Mouse (Mus musculus) heart, adult 2 months (tissue): Measurements from ENCODE around the gene Plpp4. TPM values are rescaled to one million over a fixed set of nuclear protein-coding genes. Genes with fewer than 3 reads are reported as not detected.

ENCODE experiments used
- DNase-seq, 2 experiments: peaks; one replicate each; pipeline ENCODE4 v3.0.0; 2021
- H3K27ac ChIP-seq: fragments of 200-600 bp; 2 replicates; pipeline ENCODE4 v1.8.1; 2022
- H3K27me3 ChIP-seq: fragments of 200-500 bp; 2 replicates; pipeline ENCODE4 v1.6.1; 2012; ENCODE audit warnings: mild to moderate bottlenecking, low read length, inconsistent platforms, mixed read lengths; ENCODE audit not compliant: control insufficient read depth, insufficient read depth
- H3K36me3 ChIP-seq: fragments of 200-500 bp; 2 replicates; pipeline ENCODE4 v1.6.1; 2012; ENCODE audit warnings: low read length, inconsistent platforms; ENCODE audit not compliant: control insufficient read depth, insufficient read depth
- H3K4me1 ChIP-seq: fragments of 200-500 bp; 2 replicates; pipeline ENCODE4 v1.6.1; 2011; ENCODE audit warnings: low read length; ENCODE audit not compliant: control insufficient read depth, insufficient read depth
- H3K4me3 ChIP-seq: fragments of 200-600 bp; 2 replicates; pipeline ENCODE4 v1.8.1; 2022
- H3K79me2 ChIP-seq: fragments of 200-500 bp; replicated peaks from 2 replicates; pipeline ENCODE4 v1.6.1; 2012; ENCODE audit warnings: mild to moderate bottlenecking, inconsistent platforms, low read length, moderate library complexity, mixed read lengths; ENCODE audit not compliant: control insufficient read depth, insufficient read depth
- H3K9ac ChIP-seq: fragments of 200-500 bp; 2 replicates; pipeline ENCODE4 v1.6.1; 2012; ENCODE audit warnings: low read depth, mild to moderate bottlenecking, control low read depth, inconsistent platforms, low read length, mixed read lengths
- CTCF ChIP-seq: fragments of 200-600 bp; IDR thresholded peaks from 2 replicates; pipeline ENCODE4 v1.8.1; 2022; ENCODE audit warnings: antibody characterized with exemption, mild to moderate bottlenecking, moderate library complexity
- EP300 ChIP-seq: fragments of 200-500 bp; IDR thresholded peaks from 2 replicates; pipeline ENCODE4 v1.6.1; 2011; ENCODE audit warnings: low read depth, low read length, control low read depth; ENCODE audit not compliant: insufficient read depth
- POLR2A ChIP-seq: fragments of 200-500 bp; IDR thresholded peaks from 2 replicates; pipeline ENCODE4 v1.6.1; 2011; ENCODE audit warnings: mild to moderate bottlenecking, low read depth, low read length, control low read depth; ENCODE audit not compliant: insufficient read depth
- WGBS: fragments of 180-500 bp; shearing (Covaris S2); methylation state at CpG from one replicate; pipeline ENCODE4 v1.1.7; 2018; 5-methylcytosine and 5-hydroxymethylcytosine counted together
- intact Hi-C: fragments of 180-260 bp; cut with DNase I; formaldehyde crosslinking; loops from one replicate; pipeline ENCODE4 v1.15.1; 2025
- polyA plus RNA-seq: library from polyadenylated mRNA; depleted of rRNA; stranded (reverse); fragments of >200 nt; gene quantifications from 2 replicates; pipeline ENCODE4 v1.2.3, GENCODE M21; 2012
- total RNA-seq, 2 experiments: library from RNA; stranded (reverse); gene quantifications; 2 replicates each; pipeline ENCODE4 v1.2.3; 2021

Plpp4 gene
- total and polyA plus RNA-seq, 3 experiments = not detected

DNA sequence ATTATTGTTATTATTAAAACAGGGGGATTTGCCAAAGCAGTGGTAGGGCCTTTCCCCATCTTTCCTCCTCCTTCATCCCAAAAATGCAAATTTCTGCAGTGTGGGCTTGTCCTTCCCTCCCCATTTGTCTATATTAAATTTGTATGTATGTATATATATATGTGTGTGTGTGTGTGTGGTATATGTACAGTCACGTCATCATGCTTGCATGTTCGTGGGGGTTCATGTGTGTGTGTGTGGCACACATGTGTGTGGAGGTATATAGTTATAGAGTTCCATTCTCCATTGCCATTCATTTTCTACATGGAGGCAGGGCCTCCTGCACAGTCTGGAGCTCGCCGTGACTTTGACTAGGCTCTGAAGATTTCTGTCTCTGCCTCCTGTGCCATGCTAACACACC, 22.0 kb downstream of the Plpp4 start:
- Histone ChIP-seq H3K4me3 (no peak overlapping the region), H3K4me1 (no peaks in the 10 kb centered on the region), H3K9ac (no peak overlapping the region), H3K79me2 (no peaks in the 10 kb centered on the region), H3K36me3 (no peaks in the 10 kb centered on the region), H3K27me3 (no peaks in the 10 kb centered on the region), H3K27ac (no peak overlapping the region)
- 80% methylated on average over 4 of the region's 4 CpGs for WGBS
- TF ChIP-seq EP300 (no peak), POLR2A (no peak), CTCF (no peak)
- DNase-seq = no peak
- intact Hi-C loops = no loop called here

DNA sequence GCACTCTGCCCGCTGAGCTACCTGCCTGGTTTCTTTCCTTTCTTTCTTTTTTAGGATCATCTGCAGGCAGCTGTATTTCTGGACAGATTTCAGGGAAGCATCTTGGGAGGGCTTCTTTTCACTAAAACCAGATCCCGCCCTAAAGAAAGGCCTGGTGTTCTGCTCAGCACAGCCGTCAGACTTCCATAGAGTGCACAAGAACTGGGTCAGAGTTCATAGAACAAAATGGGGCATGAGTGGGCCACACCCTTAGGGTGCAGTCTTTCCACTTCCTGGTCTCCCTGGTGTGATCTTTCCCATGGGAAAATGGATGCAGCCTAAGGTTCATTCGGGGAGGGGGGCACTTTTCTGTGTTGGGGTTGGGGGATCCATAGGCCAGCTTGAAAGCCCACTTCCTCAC, 22.4 kb downstream of the Plpp4 start:
- Histone ChIP-seq H3K4me3 (no peak overlapping the region), H3K4me1 (no peaks in the 10 kb centered on the region), H3K9ac (no peak overlapping the region), H3K36me3 (no peaks in the 10 kb centered on the region), H3K27ac (no peak overlapping the region), H3K79me2 (no peaks in the 10 kb centered on the region), H3K27me3 (no peaks in the 10 kb centered on the region)
- 55% methylated on average over 4 of the region's 4 CpGs for WGBS
- no peak for TF ChIP-seq POLR2A
- TF ChIP-seq EP300 = no peak
- no peak for TF ChIP-seq CTCF
- DNase-seq = no peak
- intact Hi-C loops = no loop called here

DNA sequence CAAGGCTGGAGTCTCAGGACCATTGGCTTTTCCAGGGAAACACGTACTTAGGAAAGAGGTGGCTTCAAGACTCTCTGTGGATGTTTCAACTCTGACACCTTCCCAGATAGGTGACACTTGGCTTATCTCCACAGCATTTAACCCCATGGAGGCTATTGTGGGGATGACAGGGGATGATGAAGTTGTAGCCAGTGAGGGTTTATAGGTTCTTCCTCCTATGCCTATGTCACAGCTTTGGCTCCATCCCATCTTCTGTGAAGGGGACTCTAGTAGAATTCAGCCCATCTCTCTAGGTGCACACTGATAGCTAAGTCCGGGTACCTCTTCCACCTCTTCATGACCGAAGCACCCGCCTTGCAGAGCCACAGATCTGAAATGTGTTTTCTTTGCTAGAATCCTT, 25.1 kb downstream of the Plpp4 start:
- no peaks in the 10 kb centered on the region for H3K4me1 ChIP-seq
- intact Hi-C loops = no loop called here
- H3K36me3 ChIP-seq = no peaks in the 10 kb centered on the region
- no peak overlapping the region for H3K4me3 ChIP-seq
- no peak for DNase-seq
- no peak overlapping the region for H3K9ac ChIP-seq
- H3K27me3 ChIP-seq = no peaks in the 10 kb centered on the region
- TF ChIP-seq POLR2A (no peak), EP300 (no peak), CTCF (no peak)
- no peak overlapping the region for H3K27ac ChIP-seq
- 76% methylated on average over 4 of the region's 4 CpGs for WGBS
- no peaks in the 10 kb centered on the region for H3K79me2 ChIP-seq

DNA sequence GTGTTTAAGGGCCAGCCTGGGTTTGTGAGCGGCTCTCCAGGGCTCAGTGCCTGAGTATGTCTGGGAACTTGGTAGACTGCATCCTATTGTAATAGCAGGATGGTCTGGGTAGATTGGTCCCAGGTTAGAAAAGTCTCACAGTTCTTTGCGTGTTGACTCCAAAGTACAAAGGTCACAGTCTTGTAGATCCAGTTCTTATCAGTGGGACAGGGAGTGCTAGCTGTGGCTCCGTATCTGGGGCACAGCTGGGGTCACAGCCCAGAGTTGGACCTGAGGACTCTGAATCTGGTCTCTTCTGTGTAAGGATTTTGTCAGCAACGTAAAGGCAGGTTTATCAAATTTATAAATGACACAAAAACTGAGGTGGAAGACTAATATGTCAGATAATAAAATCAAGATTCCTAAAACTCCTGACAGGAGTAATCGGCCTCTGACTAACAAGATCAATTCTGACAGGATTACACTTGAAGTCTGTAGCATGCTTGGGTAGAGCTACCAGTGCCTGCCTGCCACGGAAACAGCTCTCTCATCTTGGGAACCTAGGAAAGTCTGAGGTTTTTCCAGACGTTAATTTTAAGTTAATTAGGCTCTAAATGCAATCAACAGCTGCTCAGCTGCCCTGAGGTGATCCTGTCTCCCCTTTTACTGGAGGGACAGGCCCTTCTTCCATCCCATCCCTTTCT, 28.5 kb downstream of the Plpp4 start:
- Histone ChIP-seq H3K27ac (no peak overlapping the region), H3K4me1 (no peaks in the 10 kb centered on the region), H3K79me2 (no peaks in the 10 kb centered on the region), H3K9ac (no peak overlapping the region), H3K36me3 (no peaks in the 10 kb centered on the region), H3K27me3 (no peaks in the 10 kb centered on the region), H3K4me3 (no peak overlapping the region)
- no peak for TF ChIP-seq CTCF
- TF ChIP-seq POLR2A = no peak
- TF ChIP-seq EP300 = no peak
- no peak for DNase-seq
- intact Hi-C loops = no loop called here
- 43% methylated on average over 7 of the region's 7 CpGs for WGBS

DNA sequence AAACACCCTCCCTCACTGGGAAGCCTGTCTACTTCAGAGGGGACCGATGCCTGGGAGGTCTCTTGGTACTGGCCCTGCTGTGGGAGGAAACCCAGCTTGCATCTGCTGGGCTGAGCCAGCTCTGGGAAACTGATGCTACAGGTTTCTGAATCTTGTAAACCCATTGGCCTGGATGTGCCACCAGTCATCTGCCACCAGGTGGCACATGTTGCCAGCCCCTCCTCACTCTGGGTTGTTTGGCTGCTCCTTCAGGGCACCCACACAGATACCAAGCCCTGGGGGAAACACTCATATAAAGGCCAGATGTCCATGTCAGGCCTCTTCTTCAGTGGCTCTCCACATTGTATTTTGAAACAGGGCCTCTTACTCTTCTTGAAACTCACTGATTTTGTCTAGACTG, 36.4 kb downstream of the Plpp4 start:
- no peak for DNase-seq
- TF ChIP-seq CTCF (peak; percentile 35), EP300 (no peak)
- WGBS = 91% methylated on average over 1 of the region's 1 CpGs

DNA sequence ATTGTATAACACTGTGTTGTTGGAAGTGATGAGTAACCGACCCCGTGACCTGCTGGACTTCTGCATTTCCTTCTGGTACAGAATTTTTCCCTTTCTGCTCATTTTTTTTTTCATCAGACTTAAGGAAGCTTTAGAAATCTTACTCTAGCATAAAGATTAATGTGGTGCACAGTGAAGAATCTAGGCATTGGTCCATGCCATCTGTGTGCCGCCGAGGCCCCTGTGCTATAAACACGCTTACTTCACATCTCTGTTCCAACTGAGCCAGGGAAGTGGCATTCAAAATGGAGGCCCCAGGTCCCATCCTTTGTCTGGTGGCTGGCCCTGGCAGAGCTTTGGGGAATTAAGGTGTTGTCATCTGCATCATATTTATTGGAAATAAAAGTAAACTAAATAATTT, 44.8 kb downstream of the Plpp4 start:
- no peak overlapping the region for H3K27ac ChIP-seq
- DNase-seq = no peak
- no peaks in the 10 kb centered on the region for H3K4me1 ChIP-seq
- WGBS = 88% methylated on average over 5 of the region's 5 CpGs
- H3K27me3 ChIP-seq = no peaks in the 10 kb centered on the region; the same call in 1 of the 2 replicates
- no peak overlapping the region for H3K9ac ChIP-seq
- H3K79me2 ChIP-seq = no peaks in the 10 kb centered on the region
- no peaks in the 10 kb centered on the region for H3K36me3 ChIP-seq
- no peak overlapping the region for H3K4me3 ChIP-seq
- TF ChIP-seq EP300 (no peak), CTCF (no peak), POLR2A (no peak)
- intact Hi-C loops = no loop called here

More for the DNA sequence above, 36.4 kb downstream of the Plpp4 start:
- Histone ChIP-seq H3K27ac (no peak overlapping the region), H3K36me3 (no peaks in the 10 kb centered on the region), H3K27me3 (no peaks in the 10 kb centered on the region), H3K9ac (no peak overlapping the region), H3K79me2 (no peaks in the 10 kb centered on the region), H3K4me3 (no peak overlapping the region), H3K4me1 (no peaks in the 10 kb centered on the region)
- intact Hi-C loops = no loop called here
